Mouse (Mus musculus) stomach, postnatal 0 days (tissue): ENCODE measurements around the gene Ugt1a5. TPM values are rescaled to one million over a fixed set of nuclear protein-coding genes. Genes with fewer than 3 reads are reported as not detected.
"Not testable (repeated sequence)": the region's sequence is repeated elsewhere in the genome, so short reads cannot be mapped to it uniquely, and the experiment has no call there.

Experiments used
- ATAC-seq: fragments of 200-750 bp; cut with Nextera tagmentation; 2 replicates; pipeline ENCODE4 v1.8.0; 2017; ENCODE audit not compliant: low FRiP score, low TSS enrichment
- DNase-seq: peaks from one replicate; pipeline ENCODE4 v3.0.0-alpha.2; 2016; ENCODE audit warnings: low spot score
- H3K27ac ChIP-seq: fragments of 300-500 bp; sonication (generic); replicated peaks from 2 replicates; pipeline ENCODE4 v1.5.1; 2014; ENCODE audit warnings: mild to moderate bottlenecking, control low read depth
- H3K27me3 ChIP-seq: fragments of 300-500 bp; sonication (generic); 2 replicates; pipeline ENCODE4 v1.6.1; 2014; ENCODE audit warnings: low read length; ENCODE audit not compliant: control insufficient read depth, insufficient read depth
- H3K36me3 ChIP-seq: fragments of 300-500 bp; sonication (generic); 2 replicates; pipeline ENCODE4 v1.6.1; 2014; ENCODE audit warnings: low read length, mixed read lengths; ENCODE audit not compliant: control insufficient read depth, insufficient read depth
- H3K4me1 ChIP-seq: fragments of 300-500 bp; sonication (generic); replicated peaks from 2 replicates; pipeline ENCODE4 v1.6.1; 2014; ENCODE audit warnings: antibody characterized with exemption; ENCODE audit not compliant: control insufficient read depth, insufficient read depth
- H3K4me2 ChIP-seq: fragments of 300-500 bp; sonication (generic); replicated peaks from 2 replicates; pipeline ENCODE4 v1.6.1; 2014; ENCODE audit warnings: low read depth, mild to moderate bottlenecking, control low read depth, moderate library complexity
- H3K4me3 ChIP-seq: fragments of 300-500 bp; sonication (generic); 2 replicates; pipeline ENCODE4 v1.5.1; 2014; ENCODE audit warnings: low read depth, low read length, control low read depth
- H3K9ac ChIP-seq: fragments of 300-500 bp; sonication (generic); 2 replicates; pipeline ENCODE4 v1.6.1; 2014; ENCODE audit warnings: mild to moderate bottlenecking, low read length, control low read depth, mixed read lengths
- H3K9me3 ChIP-seq: fragments of 300-500 bp; sonication (generic); 2 replicates; pipeline ENCODE4 v1.6.1; 2016; ENCODE audit warnings: low read length; ENCODE audit not compliant: control insufficient read depth
- CTCF ChIP-seq: IDR thresholded peaks from 2 replicates; pipeline ENCODE4 v1.5.1; 2016; ENCODE audit warnings: antibody characterized with exemption, low read depth, mild to moderate bottlenecking, moderate library complexity
- EP300 ChIP-seq: optimal IDR thresholded peaks from 2 replicates; pipeline ENCODE3; 2016; ENCODE audit warnings: antibody characterized with exemption
- WGBS: fragments of 180-500 bp; shearing (Covaris S2); extraction: QIAGEN DNeasy Blood & Tissue Kit; methylation state at CpG from one replicate; pipeline ENCODE4 v1.1.7; 2014; 5-methylcytosine and 5-hydroxymethylcytosine counted together
- polyA plus RNA-seq: library from polyadenylated mRNA; unstranded; fragments of >200 nt; fragmentation: Nextera tagmentation; extraction: Ambion mirVana; gene quantifications from 2 replicates; pipeline ENCODE4 v1.2.1, GENCODE M21; 2015

The Ugt1a5 gene
- polyA plus RNA-seq, 1 experiment from 2014 or later: not detected

- no peak overlapping the region for H3K27ac ChIP-seq
- H3K9me3 ChIP-seq: peaks cover 14% of the 10 kb centered on the region
- no peaks in the 10 kb centered on the region for H3K27me3 ChIP-seq
- no peaks in the 10 kb centered on the region for H3K36me3 ChIP-seq
- DNase-seq: peak; percentile 28
- no peak overlapping the region for H3K4me3 ChIP-seq
- 52% methylated on average over 1 of the region's 1 CpGs for WGBS
- TF ChIP-seq EP300 (no peak), CTCF (no peak)
- no peak overlapping the region for H3K9ac ChIP-seq
- no peak for ATAC-seq
- H3K4me1 ChIP-seq: no peaks in the 10 kb centered on the region
- H3K4me2 ChIP-seq: no peak overlapping the region
Measured at GRCm38 (mm10) chr1:88223591-88223990, 57.8 kb downstream of the Ugt1a5 start.

GRCm38 (mm10) chr1:88224029-88224776 lies 58.4 kb downstream of the Ugt1a5 start:
- Histone ChIP-seq H3K9me3 (peaks cover 14% of the 10 kb centered on the region), H3K27me3 (no peaks in the 10 kb centered on the region), H3K4me2 (no peak overlapping the region), H3K27ac (no peak overlapping the region), H3K4me1 (no peaks in the 10 kb centered on the region), H3K36me3 (no peaks in the 10 kb centered on the region), H3K9ac (no peak overlapping the region), H3K4me3 (no peak overlapping the region)
- 58% methylated on average over 2 of the region's 2 CpGs for WGBS
- ATAC-seq: no peak
- DNase-seq: peak; percentile 37
- TF ChIP-seq EP300 (no peak), CTCF (no peak)

- H3K4me3 ChIP-seq, H3K9ac ChIP-seq, H3K27me3 ChIP-seq, H3K36me3 ChIP-seq, H3K27ac ChIP-seq, ATAC-seq, H3K4me2 ChIP-seq, H3K4me1 ChIP-seq, DNase-seq: not testable (repeated sequence)
- H3K9me3 ChIP-seq: peaks cover 17% of the 10 kb centered on the region
- WGBS: 40% methylated on average over 2 of the region's 2 CpGs
Measured at GRCm38 (mm10) chr1:88225301-88225700, 59.5 kb downstream of the Ugt1a5 start.

- H3K9ac ChIP-seq: no peak overlapping the region
- DNase-seq (no peak), ATAC-seq (no peak)
- no peaks in the 10 kb centered on the region for H3K4me1 ChIP-seq
- H3K36me3 ChIP-seq: no peaks in the 10 kb centered on the region
- H3K4me2 ChIP-seq: no peak overlapping the region
- H3K4me3 ChIP-seq: no peak overlapping the region
- H3K9me3 ChIP-seq: peaks cover 21% of the 10 kb centered on the region
- H3K27me3 ChIP-seq: no peaks in the 10 kb centered on the region
- no peak overlapping the region for H3K27ac ChIP-seq
- no peak for TF ChIP-seq EP300
- TF ChIP-seq CTCF: no peak
Measured at GRCm38 (mm10) chr1:88225741-88226140, 59.9 kb downstream of the Ugt1a5 start.

GRCm38 (mm10) chr1:88226670-88227379 lies 61.0 kb downstream of the Ugt1a5 start, which contains the start of gene Mroh2a:
TSS of gene Mroh2a (plus strand) at chr1:88226986.
- TF ChIP-seq EP300 (no peak), CTCF (no peak)
- no peak for ATAC-seq
- Histone ChIP-seq H3K4me3 (no peak within 1 kb of the TSS), H3K36me3 (no peaks in the 10 kb centered on the region), H3K27me3 (no peaks in the 10 kb centered on the region), H3K9me3 (peaks cover 24% of the 10 kb centered on the region), H3K9ac (no peak within 1 kb of the TSS), H3K4me1 (no peaks in the 10 kb centered on the region), H3K27ac (no peak within 1 kb of the TSS), H3K4me2 (no peak within 1 kb of the TSS)
- DNase-seq: peak; percentile 20
- WGBS: 52% methylated on average over 5 of the region's 5 CpGs

- no peak overlapping the region for H3K4me3 ChIP-seq
- DNase-seq (peak; percentile 14), ATAC-seq (no peak)
- H3K9ac ChIP-seq: no peak overlapping the region
- H3K27ac ChIP-seq: no peak overlapping the region
- WGBS: 58% methylated on average over 2 of the region's 2 CpGs
- TF ChIP-seq EP300 (no peak), CTCF (no peak)
- H3K36me3 ChIP-seq: no peaks in the 10 kb centered on the region
- no peaks in the 10 kb centered on the region for H3K27me3 ChIP-seq
- H3K4me1 ChIP-seq: no peaks in the 10 kb centered on the region
- peaks cover 29% of the 10 kb centered on the region for H3K9me3 ChIP-seq
- H3K4me2 ChIP-seq: no peak overlapping the region
Measured at GRCm38 (mm10) chr1:88227482-88227881, 61.7 kb downstream of the Ugt1a5 start.
